Mouse (Mus musculus) hindbrain, embryonic 16.5 days (tissue): ENCODE data around the gene Il10rb. TPM values are rescaled to one million over a fixed set of nuclear protein-coding genes. Genes with fewer than 3 reads are reported as not detected.

Experiments
- ATAC-seq: fragments of 200-750 bp; cut with Nextera tagmentation; 2 replicates; pipeline ENCODE4 v1.8.0; 2017; ENCODE audit warnings: moderate TSS enrichment, moderate library complexity
- H3K27ac ChIP-seq: fragments of 300-500 bp; sonication (generic); 2 replicates; pipeline ENCODE4 v1.5.1; 2014; ENCODE audit warnings: low read depth, mild to moderate bottlenecking, control low read depth, low read length, moderate library complexity
- H3K27me3 ChIP-seq: fragments of 300-500 bp; sonication (generic); replicated peaks from 2 replicates; pipeline ENCODE4 v1.6.1; 2014; ENCODE audit warnings: low read length; ENCODE audit not compliant: control insufficient read depth, insufficient read depth
- H3K36me3 ChIP-seq: fragments of 300-500 bp; sonication (generic); 2 replicates; pipeline ENCODE4 v1.6.1; 2014; ENCODE audit warnings: mild to moderate bottlenecking, low read length, moderate library complexity, mixed read lengths; ENCODE audit not compliant: control insufficient read depth, insufficient read depth
- H3K4me1 ChIP-seq: fragments of 300-500 bp; sonication (generic); 2 replicates; pipeline ENCODE4 v1.6.1; 2014; ENCODE audit warnings: low read depth, low read length; ENCODE audit not compliant: control insufficient read depth, insufficient read depth
- H3K4me2 ChIP-seq: fragments of 300-500 bp; sonication (generic); 2 replicates; pipeline ENCODE4 v1.6.1; 2014; ENCODE audit warnings: mild to moderate bottlenecking, low read length, control low read depth, moderate library complexity
- H3K4me3 ChIP-seq: fragments of 300-500 bp; sonication (generic); 2 replicates; pipeline ENCODE4 v1.5.1; 2014; ENCODE audit warnings: mild to moderate bottlenecking, low read length, control low read depth, moderate library complexity
- H3K9ac ChIP-seq: fragments of 300-500 bp; sonication (generic); 2 replicates; pipeline ENCODE4 v1.6.1; 2014; ENCODE audit warnings: low read depth, mild to moderate bottlenecking, control low read depth, low read length, moderate library complexity
- H3K9me3 ChIP-seq: fragments of 300-500 bp; sonication (generic); 2 replicates; pipeline ENCODE4 v1.6.1; 2014; ENCODE audit warnings: mild to moderate bottlenecking, low read length, moderate library complexity; ENCODE audit not compliant: control insufficient read depth
- WGBS: fragments of 180-500 bp; shearing (Covaris S2); extraction: QIAGEN DNeasy Blood & Tissue Kit; methylation state at CpG from one replicate; pipeline ENCODE4 v1.1.7; 2014; 5-methylcytosine and 5-hydroxymethylcytosine counted together
- polyA plus RNA-seq: library from polyadenylated mRNA; unstranded; fragments of >200 nt; fragmentation: Nextera tagmentation; extraction: Ambion mirVana; gene quantifications from 2 replicates; pipeline ENCODE4 v1.2.1, GENCODE M21; 2015

The Il10rb gene
- polyA plus RNA-seq, 1 experiment from 2014 or later, result 14.8 TPM

DNA sequence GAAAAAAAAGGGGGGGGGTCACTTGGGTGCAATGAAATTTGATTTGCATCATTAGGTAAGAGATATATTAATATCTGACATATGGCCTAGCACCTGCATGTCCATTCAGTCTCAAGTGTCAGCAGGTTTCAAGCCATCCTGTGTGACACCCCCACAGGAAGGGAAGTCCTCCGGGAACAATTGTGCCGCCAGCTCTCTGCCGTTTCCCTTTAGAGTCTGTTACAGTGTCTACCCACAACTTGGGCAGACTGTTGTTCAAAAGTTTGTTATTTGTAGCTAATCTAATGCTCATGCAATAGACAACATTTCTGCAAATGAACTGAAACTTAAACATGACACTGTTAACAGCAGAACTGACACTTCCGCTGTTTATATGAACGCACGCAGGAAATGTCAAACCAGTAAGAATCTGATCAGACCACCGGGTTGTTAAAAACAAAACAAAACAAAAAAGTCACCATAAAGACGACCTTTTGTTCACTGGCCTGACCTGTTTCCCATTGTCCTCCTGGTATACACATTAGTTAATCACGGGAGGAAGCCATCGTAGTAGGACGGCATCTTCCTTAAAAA lies 55.2 kb downstream of the Il10rb start:
- no peaks in the 10 kb centered on the region for H3K27me3 ChIP-seq
- no peak overlapping the region for H3K27ac ChIP-seq
- H3K4me1 ChIP-seq, result peaks cover 18% of the 10 kb centered on the region
- H3K9me3 ChIP-seq, result no peaks in the 10 kb centered on the region
- H3K4me2 ChIP-seq, result no peak overlapping the region
- no peak for ATAC-seq
- H3K9ac ChIP-seq, result no peak overlapping the region
- no peaks in the 10 kb centered on the region for H3K36me3 ChIP-seq
- no peak overlapping the region for H3K4me3 ChIP-seq
- WGBS, result 63% methylated on average over 11 of the region's 11 CpGs

GRCm38 (mm10) chr16:91461773-91462181 lies 55.8 kb downstream of the Il10rb start:
- H3K9ac ChIP-seq, result no peak overlapping the region
- no peak overlapping the region for H3K4me2 ChIP-seq
- H3K4me3 ChIP-seq, result no peak overlapping the region
- H3K36me3 ChIP-seq, result no peaks in the 10 kb centered on the region
- H3K9me3 ChIP-seq, result no peaks in the 10 kb centered on the region
- WGBS, result 61% methylated on average over 9 of the region's 9 CpGs
- no peak overlapping the region for H3K27ac ChIP-seq
- ATAC-seq, result no peak
- H3K4me1 ChIP-seq, result peaks cover 24% of the 10 kb centered on the region
- no peaks in the 10 kb centered on the region for H3K27me3 ChIP-seq

GRCm38 (mm10) chr16:91462644-91463043 lies 56.7 kb downstream of the Il10rb start:
- H3K9me3 ChIP-seq, result no peaks in the 10 kb centered on the region
- no peak for ATAC-seq
- WGBS, result 75% methylated on average over 3 of the region's 3 CpGs
- no peak overlapping the region for H3K27ac ChIP-seq
- no peak overlapping the region for H3K4me2 ChIP-seq
- H3K9ac ChIP-seq, result no peak overlapping the region
- no peak overlapping the region for H3K4me3 ChIP-seq
- H3K4me1 ChIP-seq, result peaks cover 26% of the 10 kb centered on the region
- no peaks in the 10 kb centered on the region for H3K36me3 ChIP-seq
- no peaks in the 10 kb centered on the region for H3K27me3 ChIP-seq

DNA sequence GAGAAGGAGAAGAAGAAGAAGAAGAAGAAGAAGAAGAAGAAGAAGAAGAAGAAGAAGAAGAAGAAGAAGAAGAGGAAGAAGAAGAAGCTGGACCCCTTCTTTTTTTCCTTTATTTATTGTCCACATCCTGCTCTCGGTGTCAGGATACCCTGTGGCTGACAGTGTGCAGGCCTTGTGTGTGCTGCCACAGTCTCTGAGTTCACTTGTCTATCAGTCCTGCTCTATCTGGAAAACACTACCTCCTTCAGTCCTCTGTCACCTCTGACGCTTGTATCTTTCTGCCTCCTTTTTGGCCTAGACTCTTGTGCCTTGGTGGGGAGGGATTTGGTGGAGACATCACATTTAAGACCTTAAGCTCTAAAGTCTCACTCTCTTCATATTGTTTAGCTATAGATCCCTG lies 57.4 kb downstream of the Il10rb start:
- no peak overlapping the region for H3K9ac ChIP-seq

GRCm38 (mm10) chr16:91463836-91464400 lies 58.0 kb downstream of the Il10rb start:
- H3K9me3 ChIP-seq, result no peaks in the 10 kb centered on the region
- ATAC-seq, result no peak
- H3K4me3 ChIP-seq, result peak overlapping the region; percentile 62
- no peaks in the 10 kb centered on the region for H3K36me3 ChIP-seq
- H3K27ac ChIP-seq, result peak overlapping the region; percentile 82
- 81% methylated on average over 4 of the region's 4 CpGs for whole genome bisulfite sequencing
- H3K27me3 ChIP-seq, result no peaks in the 10 kb centered on the region
- peak overlapping the region; percentile 87 for H3K4me2 ChIP-seq
- peak overlapping the region; percentile 73 for H3K9ac ChIP-seq
- H3K4me1 ChIP-seq, result peaks cover 26% of the 10 kb centered on the region

More for the DNA sequence above, 57.4 kb downstream of the Il10rb start:
- Histone ChIP-seq H3K36me3 (no peaks in the 10 kb centered on the region), H3K27ac (no peak overlapping the region), H3K9me3 (no peaks in the 10 kb centered on the region), H3K4me2 (no peak overlapping the region), H3K27me3 (no peaks in the 10 kb centered on the region), H3K4me1 (peaks cover 26% of the 10 kb centered on the region), H3K4me3 (no peak overlapping the region)
- 93% methylated on average over 2 of the region's 2 CpGs for WGBS
- ATAC-seq, result no peak

DNA sequence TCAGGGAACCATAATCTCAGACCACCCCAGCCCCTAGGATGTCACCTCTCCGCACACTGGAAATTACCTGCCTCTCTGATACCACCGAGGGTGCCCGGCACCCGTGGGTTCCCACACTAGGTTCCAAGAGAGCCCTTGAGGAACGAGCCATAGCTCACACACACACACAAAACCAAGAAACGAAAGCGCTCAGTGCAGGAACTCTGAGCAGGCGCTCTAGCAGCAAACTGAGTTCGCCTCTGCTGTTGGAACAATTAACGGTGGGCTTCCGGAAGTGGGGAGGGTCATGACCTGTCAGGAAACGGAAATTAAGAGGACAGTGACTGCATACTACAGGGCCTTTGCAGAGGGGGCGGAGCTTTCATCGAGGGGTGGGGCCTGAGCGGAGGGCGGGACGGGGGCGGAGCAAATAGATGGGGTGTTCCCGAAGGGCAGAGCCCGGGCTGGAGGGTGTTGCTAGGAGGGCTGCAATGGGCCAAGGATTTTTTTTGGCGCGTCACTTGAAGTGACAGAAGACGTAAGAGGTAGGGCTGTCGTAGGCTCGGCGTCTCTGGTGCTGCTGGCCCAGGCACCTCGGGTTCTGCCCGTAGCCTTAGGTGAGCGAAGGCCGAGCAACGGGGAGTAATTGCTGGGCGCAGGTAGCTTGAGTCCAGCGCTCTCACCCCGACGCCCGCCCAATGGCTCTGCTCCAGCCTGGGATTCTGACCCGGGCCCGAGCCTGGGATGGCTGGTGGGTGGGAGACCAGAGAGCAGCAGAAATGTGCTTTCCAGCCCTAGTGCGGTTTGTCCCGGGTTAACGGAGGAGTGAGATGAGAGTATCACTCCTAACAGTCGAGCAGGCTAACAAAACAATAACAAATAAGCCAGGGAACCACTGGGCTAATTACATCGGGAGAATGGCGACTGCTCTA lies 58.9 kb downstream of the Il10rb start:
- Histone ChIP-seq H3K9ac (peak overlapping the region; percentile 73), H3K4me2 (peak overlapping the region; percentile 87), H3K36me3 (no peaks in the 10 kb centered on the region), H3K27ac (peak overlapping the region; percentile 82), H3K9me3 (no peaks in the 10 kb centered on the region), H3K27me3 (no peaks in the 10 kb centered on the region), H3K4me1 (peaks cover 20% of the 10 kb centered on the region), H3K4me3 (peak overlapping the region; percentile 62)
- 1% methylated on average over 40 of the region's 44 CpGs for WGBS
- ATAC-seq, result peak; percentile 98

- peak overlapping the region; percentile 87 for H3K4me2 ChIP-seq
- peak overlapping the region; percentile 62 for H3K4me3 ChIP-seq
- no peaks in the 10 kb centered on the region for H3K36me3 ChIP-seq
- H3K4me1 ChIP-seq, result peaks cover 20% of the 10 kb centered on the region
- ATAC-seq, result no peak
- H3K27me3 ChIP-seq, result no peaks in the 10 kb centered on the region
- H3K9ac ChIP-seq, result peak overlapping the region; percentile 73
- WGBS, result 39% methylated on average over 13 of the region's 13 CpGs
- no peak overlapping the region for H3K27ac ChIP-seq
- no peaks in the 10 kb centered on the region for H3K9me3 ChIP-seq
Observed at GRCm38 (mm10) chr16:91465505-91466240, 59.7 kb downstream of the Il10rb start.

GRCm38 (mm10) chr16:91466566-91466965 lies 60.6 kb downstream of the Il10rb start:
- Histone ChIP-seq H3K9me3 (no peaks in the 10 kb centered on the region), H3K9ac (no peak overlapping the region), H3K27me3 (no peaks in the 10 kb centered on the region), H3K4me1 (peaks cover 20% of the 10 kb centered on the region), H3K4me3 (no peak overlapping the region), H3K27ac (no peak overlapping the region), H3K36me3 (no peaks in the 10 kb centered on the region), H3K4me2 (peak overlapping the region; percentile 34)
- ATAC-seq, result peak; percentile 21; the same call in 1 of the 2 replicates
- 32% methylated on average over 6 of the region's 6 CpGs for WGBS
